Mouse (Mus musculus) left cerebral cortex, adult 2 months (tissue): ENCODE results near the gene Rassf4. TPM values are rescaled to one million over a fixed set of nuclear protein-coding genes. Genes with fewer than 3 reads are reported as not detected.

Experiments
- DNase-seq, 2 experiments: peaks; one replicate each; pipeline ENCODE4 v3.0.0; 2021 to 2022; ENCODE audit warnings: low spot score in 2 of 2, mixed read lengths in 1 of 2; ENCODE audit errors: extremely low spot score in 1 of 2
- H3K27ac ChIP-seq: fragments of 200-600 bp; 2 replicates; pipeline ENCODE4 v1.8.1; 2022
- H3K4me3 ChIP-seq: fragments of 200-600 bp; 2 replicates; pipeline ENCODE4 v1.8.1; 2022
- CTCF ChIP-seq: fragments of 200-600 bp; IDR thresholded peaks from 2 replicates; pipeline ENCODE4 v1.8.1; 2022; ENCODE audit warnings: antibody characterized with exemption, mild to moderate bottlenecking, moderate library complexity
- intact Hi-C: fragments of 180-260 bp; cut with DNase I; formaldehyde crosslinking; loops from one replicate; pipeline ENCODE4 v1.15.1; 2025
- microRNA-seq, 2 experiments: library from miRNA; unstranded; fragments of <30 nt; microRNA quantifications; one replicate each; pipeline ENCODE4 v1.2.0; 2021
- total RNA-seq, 2 experiments: library from RNA; stranded (reverse); gene quantifications; 2 replicates each; pipeline ENCODE4 v1.2.3; 2021

The Rassf4 gene
- total RNA-seq, 2 experiments from 2014 or later, result 4.5 to 6.0 TPM

DNA sequence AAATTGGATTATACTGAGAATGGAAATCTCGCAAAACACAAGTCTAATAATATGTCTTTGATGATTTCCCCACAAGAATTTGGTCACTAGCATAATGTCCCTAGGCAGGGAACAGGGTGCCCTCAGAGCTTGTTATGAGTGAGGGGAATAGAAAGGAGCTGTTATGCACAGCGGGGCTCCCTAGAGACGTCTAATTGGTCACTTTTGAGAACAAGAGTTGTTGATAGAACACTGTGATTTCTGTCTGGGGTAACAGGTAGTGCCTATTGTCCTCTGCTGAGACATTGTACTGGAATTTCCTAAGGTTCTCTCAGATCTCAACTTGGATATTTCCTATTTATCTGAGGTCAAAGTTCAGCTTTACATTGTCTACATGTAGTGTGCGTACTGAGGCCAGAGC, 89.7 kb downstream of the Rassf4 start, which contains the start of gene Olfr215:
Gene Olfr215 (minus strand): TSS at position 101 of the 400 bp plus-strand sequence.
- no peak for DNase-seq
- intact Hi-C loops, result no loop called here

More for the DNA sequence above, 89.7 kb downstream of the Rassf4 start, which contains the start of gene Olfr215:
- Histone ChIP-seq H3K4me3 (no peak within 1 kb of the TSS), H3K27ac (no peak within 1 kb of the TSS)
- no peak for TF ChIP-seq CTCF

Small RNA genes within 50 kb of the gene (microRNA-seq; reads per million reads assigned to microRNA genes)
- 0 reads per million in 2 experiments for gene Mir7043

Other genes starting within 250 kb of the Rassf4 start
- 1 to 10 TPM; 1.7 to 2.6 TPM for gene Alox5, start 212.8 kb downstream of the Rassf4 start, total RNA-seq
- not detected for gene Olfr211, start 184.9 kb downstream of the Rassf4 start, total RNA-seq
- gene Olfr212, start 167.4 kb downstream of the Rassf4 start, total RNA-seq, result not detected
- not detected for gene Olfr213, start 135.5 kb downstream of the Rassf4 start, total RNA-seq
- gene Gm5580, start 122.8 kb downstream of the Rassf4 start, total RNA-seq, result 1 to 10 TPM; 1.6 TPM
- gene Olfr214, start 119.7 kb downstream of the Rassf4 start, total RNA-seq, result not detected
- not detected for gene Olfr215, start 89.8 kb downstream of the Rassf4 start, total RNA-seq
- gene Zfp422, start 45.0 kb downstream of the Rassf4 start, total RNA-seq, result 10 to 100 TPM; 21.9 to 24.1 TPM
- gene Depp1, start 23.3 kb downstream of the Rassf4 start, total RNA-seq, result 1 to 10 TPM; 1.8 to 2.0 TPM
- under 1 TPM; 0.29 to 0.58 TPM for gene Tmem72, start 43.0 kb upstream of the Rassf4 start, total RNA-seq